Mouse (Mus musculus) forebrain, embryonic 16.5 days (tissue): ENCODE measurements around the gene Tulp3. TPM values are rescaled to one million over a fixed set of nuclear protein-coding genes. Genes with fewer than 3 reads are reported as not detected.
"Not testable (repeated sequence)": the region's sequence is repeated elsewhere in the genome, so short reads cannot be mapped to it uniquely, and the experiment has no call there.

Experiments
- ATAC-seq: fragments of 200-750 bp; cut with Nextera tagmentation; 2 replicates; pipeline ENCODE4 v1.8.0; 2017; ENCODE audit warnings: mild to moderate bottlenecking, moderate library complexity
- H3K27ac ChIP-seq: fragments of 300-500 bp; sonication (generic); 2 replicates; pipeline ENCODE4 v1.5.1; 2014; ENCODE audit warnings: low read length, control low read depth
- H3K27me3 ChIP-seq: fragments of 300-500 bp; sonication (generic); replicated peaks from 2 replicates; pipeline ENCODE4 v1.6.1; 2014; ENCODE audit warnings: low read length; ENCODE audit not compliant: control insufficient read depth, insufficient read depth
- H3K36me3 ChIP-seq: fragments of 300-500 bp; sonication (generic); 2 replicates; pipeline ENCODE4 v1.6.1; 2014; ENCODE audit not compliant: control insufficient read depth, insufficient read depth
- H3K4me1 ChIP-seq: fragments of 300-500 bp; sonication (generic); replicated peaks from 2 replicates; pipeline ENCODE4 v1.6.1; 2014; ENCODE audit warnings: low read length; ENCODE audit not compliant: control insufficient read depth, insufficient read depth
- H3K4me2 ChIP-seq: fragments of 300-500 bp; sonication (generic); 2 replicates; pipeline ENCODE4 v1.6.1; 2014; ENCODE audit warnings: mild to moderate bottlenecking, low read length, control low read depth
- H3K4me3 ChIP-seq: fragments of 300-500 bp; sonication (generic); replicated peaks from 2 replicates; pipeline ENCODE4 v1.5.1; 2014; ENCODE audit warnings: mild to moderate bottlenecking, low read length, control low read depth
- H3K9ac ChIP-seq: fragments of 300-500 bp; sonication (generic); replicated peaks from 2 replicates; pipeline ENCODE4 v1.6.1; 2014; ENCODE audit warnings: low read depth, low read length, control low read depth
- H3K9me3 ChIP-seq: fragments of 300-500 bp; sonication (generic); 2 replicates; pipeline ENCODE4 v1.6.1; 2016; ENCODE audit warnings: low read length; ENCODE audit not compliant: control insufficient read depth
- WGBS: fragments of 180-500 bp; shearing (Covaris S2); extraction: QIAGEN DNeasy Blood & Tissue Kit; methylation state at CpG from one replicate; pipeline ENCODE4 v1.1.7; 2014; 5-methylcytosine and 5-hydroxymethylcytosine counted together
- polyA plus RNA-seq: library from polyadenylated mRNA; unstranded; fragments of >200 nt; fragmentation: Nextera tagmentation; extraction: Ambion mirVana; gene quantifications from 2 replicates; pipeline ENCODE4 v1.2.1, GENCODE M21; 2015

Tulp3 gene
- polyA plus RNA-seq, 1 experiment from 2014 or later: 17.3 TPM

- Histone ChIP-seq H3K27me3 (no peaks in the 10 kb centered on the region), H3K9ac (no peak overlapping the region), H3K4me3 (no peak overlapping the region), H3K36me3 (no peaks in the 10 kb centered on the region), H3K27ac (no peak overlapping the region), H3K4me1 (no peaks in the 10 kb centered on the region), H3K4me2 (no peak overlapping the region), H3K9me3 (no peaks in the 10 kb centered on the region)
- no peak for ATAC-seq
- 77% methylated on average over 3 of the region's 3 CpGs for WGBS
These were observed 25.6 kb upstream of the Tulp3 start for GRCm38 (mm10) chr6:128381254-128381653.

GRCm38 (mm10) chr6:128380594-128381167 is 25.0 kb upstream of the Tulp3 start:
- H3K9me3 ChIP-seq, H3K36me3 ChIP-seq, H3K9ac ChIP-seq, H3K4me1 ChIP-seq, H3K27ac ChIP-seq, H3K27me3 ChIP-seq, H3K4me3 ChIP-seq, ATAC-seq, H3K4me2 ChIP-seq: not testable (repeated sequence)
- WGBS: 71% methylated on average over 1 of the region's 1 CpGs

GRCm38 (mm10) chr6:128379636-128380035 is 24.0 kb upstream of the Tulp3 start:
- no peak overlapping the region for H3K4me2 ChIP-seq
- no peak for ATAC-seq
- no peaks in the 10 kb centered on the region for H3K36me3 ChIP-seq
- H3K27me3 ChIP-seq: no peaks in the 10 kb centered on the region
- H3K9ac ChIP-seq: no peak overlapping the region
- WGBS: 88% methylated on average over 16 of the region's 16 CpGs
- H3K9me3 ChIP-seq: no peaks in the 10 kb centered on the region
- no peak overlapping the region for H3K4me3 ChIP-seq
- H3K27ac ChIP-seq: no peak overlapping the region
- peaks cover 6% of the 10 kb centered on the region; the same call in 1 of the 2 replicates for H3K4me1 ChIP-seq

GRCm38 (mm10) chr6:128376371-128377085 is 20.9 kb upstream of the Tulp3 start:
- Histone ChIP-seq H3K4me3 (no peak overlapping the region), H3K9ac (no peak overlapping the region), H3K36me3 (no peaks in the 10 kb centered on the region), H3K27ac (no peak overlapping the region), H3K9me3 (no peaks in the 10 kb centered on the region), H3K4me1 (peaks cover 6% of the 10 kb centered on the region; the same call in 1 of the 2 replicates), H3K27me3 (no peaks in the 10 kb centered on the region), H3K4me2 (no peak overlapping the region)
- 95% methylated on average over 17 of the region's 17 CpGs for WGBS
- ATAC-seq: no peak

GRCm38 (mm10) chr6:128375192-128375591 is 19.5 kb upstream of the Tulp3 start, which contains the start of the genes Tex52 and Gm44596:
Gene Tex52, plus strand, starts transcription at chr6:128375456.
Gene Gm44596, plus strand, starts transcription at chr6:128375503.
- Histone ChIP-seq H3K4me3 (no peak within 1 kb of the TSS), H3K36me3 (no peaks in the 10 kb centered on the region), H3K4me1 (peaks cover 6% of the 10 kb centered on the region; the same call in 1 of the 2 replicates), H3K27ac (no peak within 1 kb of the TSS), H3K27me3 (no peaks in the 10 kb centered on the region), H3K9me3 (no peaks in the 10 kb centered on the region), H3K4me2 (no peak within 1 kb of the TSS), H3K9ac (no peak within 1 kb of the TSS)
- peak; percentile 86 for ATAC-seq
- WGBS: 5% methylated on average over 6 of the region's 6 CpGs

- Histone ChIP-seq H3K4me3 (no peak overlapping the region), H3K27me3 (no peaks in the 10 kb centered on the region), H3K9ac (no peak overlapping the region), H3K4me1 (peaks cover 4% of the 10 kb centered on the region; the same call in 1 of the 2 replicates), H3K36me3 (no peaks in the 10 kb centered on the region), H3K4me2 (no peak overlapping the region), H3K9me3 (no peaks in the 10 kb centered on the region), H3K27ac (no peak overlapping the region)
- 93% methylated on average over 5 of the region's 5 CpGs for WGBS
- ATAC-seq: no peak
These were observed 14.4 kb upstream of the Tulp3 start for GRCm38 (mm10) chr6:128370040-128370439.

- no peaks in the 10 kb centered on the region for H3K9me3 ChIP-seq
- H3K27ac ChIP-seq: no peak overlapping the region
- H3K36me3 ChIP-seq: no peaks in the 10 kb centered on the region
- H3K4me1 ChIP-seq: peaks cover 11% of the 10 kb centered on the region
- H3K4me3 ChIP-seq: no peak overlapping the region
- ATAC-seq: no peak
- no peak overlapping the region for H3K9ac ChIP-seq
- 96% methylated on average over 5 of the region's 5 CpGs for WGBS
- no peak overlapping the region for H3K4me2 ChIP-seq
- H3K27me3 ChIP-seq: no peaks in the 10 kb centered on the region
These were observed 10.8 kb upstream of the Tulp3 start for GRCm38 (mm10) chr6:128366466-128366865.

- ATAC-seq: no peak
- Histone ChIP-seq H3K4me1 (peaks cover 20% of the 10 kb centered on the region), H3K4me3 (no peak overlapping the region), H3K36me3 (no peaks in the 10 kb centered on the region), H3K27me3 (no peaks in the 10 kb centered on the region), H3K4me2 (no peak overlapping the region), H3K27ac (no peak overlapping the region), H3K9me3 (no peaks in the 10 kb centered on the region), H3K9ac (no peak overlapping the region)
- WGBS: 79% methylated on average over 6 of the region's 6 CpGs
These were observed 9.1 kb upstream of the Tulp3 start for GRCm38 (mm10) chr6:128364721-128365120.

- no peaks in the 10 kb centered on the region for H3K27me3 ChIP-seq
- 1% methylated on average over 42 of the region's 46 CpGs for WGBS
- peak overlapping the region; percentile 90 for H3K27ac ChIP-seq
- peak overlapping the region; percentile 92 for H3K9ac ChIP-seq
- peak overlapping the region; percentile 87 for H3K4me2 ChIP-seq
- H3K36me3 ChIP-seq: no peaks in the 10 kb centered on the region
- peak; percentile 1; the same call in 1 of the 2 replicates for ATAC-seq
- peak overlapping the region; percentile 94 for H3K4me3 ChIP-seq
- H3K4me1 ChIP-seq: peaks cover 24% of the 10 kb centered on the region
- H3K9me3 ChIP-seq: no peaks in the 10 kb centered on the region
These were observed 7.6 kb upstream of the Tulp3 start for GRCm38 (mm10) chr6:128363007-128363825.
